Mouse (Mus musculus) liver, embryonic 11.5 days (tissue): ENCODE results near the gene Mal. TPM values are rescaled to one million over a fixed set of nuclear protein-coding genes. Genes with fewer than 3 reads are reported as not detected.
A peak's percentile ranks its signal among the peaks of the same experiment; 100 is the strongest.
"Not testable (repeated sequence)": the region's sequence is repeated elsewhere in the genome, so short reads cannot be mapped to it uniquely, and the experiment has no call there.

Source experiments
- ATAC-seq: fragments of 200-750 bp; cut with Nextera tagmentation; replicated peaks from 2 replicates; pipeline ENCODE4 v1.8.0; 2017; ENCODE audit warnings: moderate number of reproducible peaks, mild to moderate bottlenecking, moderate TSS enrichment, moderate library complexity; ENCODE audit not compliant: low FRiP score
- DNase-seq: peaks from one replicate; pipeline ENCODE4 v3.0.0-alpha.2; 2017; ENCODE audit warnings: low spot score
- H3K27ac ChIP-seq: fragments of 300-500 bp; sonication (generic); 2 replicates; pipeline ENCODE4 v1.5.1; 2014; ENCODE audit warnings: mild to moderate bottlenecking, low read depth, low read length, control low read depth
- H3K27me3 ChIP-seq: fragments of 300-500 bp; sonication (generic); replicated peaks from 2 replicates; pipeline ENCODE4 v1.6.1; 2014; ENCODE audit warnings: low read length, mixed read lengths; ENCODE audit not compliant: control insufficient read depth, insufficient read depth
- H3K36me3 ChIP-seq: fragments of 300-500 bp; sonication (generic); 2 replicates; pipeline ENCODE4 v1.6.1; 2014; ENCODE audit warnings: mild to moderate bottlenecking, low read length, moderate library complexity, mixed read lengths; ENCODE audit not compliant: control insufficient read depth, insufficient read depth
- H3K4me1 ChIP-seq: fragments of 300-500 bp; sonication (generic); replicated peaks from 2 replicates; pipeline ENCODE4 v1.6.1; 2014; ENCODE audit warnings: low read length, mixed read lengths; ENCODE audit not compliant: control insufficient read depth, insufficient read depth
- H3K4me2 ChIP-seq: fragments of 300-500 bp; sonication (generic); 2 replicates; pipeline ENCODE4 v1.6.1; 2014; ENCODE audit warnings: mild to moderate bottlenecking, control low read depth, moderate library complexity
- H3K4me3 ChIP-seq: fragments of 300-500 bp; sonication (generic); 2 replicates; pipeline ENCODE4 v1.5.1; 2014; ENCODE audit warnings: low read depth, low read length, control low read depth
- H3K9ac ChIP-seq: fragments of 300-500 bp; sonication (generic); 2 replicates; pipeline ENCODE4 v1.6.1; 2014; ENCODE audit warnings: low read depth, low read length, control low read depth
- H3K9me3 ChIP-seq: fragments of 300-500 bp; sonication (generic); 2 replicates; pipeline ENCODE4 v1.6.1; 2016; ENCODE audit warnings: low read length, inconsistent platforms, mixed read lengths; ENCODE audit not compliant: control insufficient read depth
- WGBS: fragments of 180-500 bp; shearing (Covaris S2); extraction: QIAGEN DNeasy Blood & Tissue Kit; methylation state at CpG from one replicate; pipeline ENCODE4 v1.1.7; 2014; 5-methylcytosine and 5-hydroxymethylcytosine counted together
- polyA plus RNA-seq: library from polyadenylated mRNA; unstranded; fragments of >200 nt; fragmentation: Nextera tagmentation; extraction: Ambion mirVana; gene quantifications from 2 replicates; pipeline ENCODE4 v1.2.1, GENCODE M21; 2014

Gene Mal
- polyA plus RNA-seq, 1 experiment from 2014 or later: 0.11 TPM

- DNase-seq (no peak), ATAC-seq (no peak)
- Histone ChIP-seq H3K4me3 (no peak overlapping the region), H3K9ac (no peak overlapping the region), H3K36me3 (no peaks in the 10 kb centered on the region), H3K4me2 (no peak overlapping the region), H3K27ac (no peak overlapping the region), H3K4me1 (no peaks in the 10 kb centered on the region), H3K27me3 (no peaks in the 10 kb centered on the region), H3K9me3 (no peaks in the 10 kb centered on the region)
- 62% methylated on average over 4 of the region's 4 CpGs for WGBS
These were observed 45.1 kb downstream of the Mal start for GRCm38 (mm10) chr2:127611386-127611785.

- ATAC-seq (no peak), DNase-seq (no peak)
- H3K9me3 ChIP-seq: no peaks in the 10 kb centered on the region
- no peak overlapping the region for H3K27ac ChIP-seq
- H3K4me1 ChIP-seq: no peaks in the 10 kb centered on the region
- H3K4me2 ChIP-seq: no peak overlapping the region
- WGBS: 22% methylated on average over 5 of the region's 5 CpGs
- H3K36me3 ChIP-seq: peaks cover 4% of the 10 kb centered on the region; the same call in 1 of the 2 replicates
- H3K27me3 ChIP-seq: no peaks in the 10 kb centered on the region
- H3K9ac ChIP-seq: no peak overlapping the region
- no peak overlapping the region for H3K4me3 ChIP-seq
These were observed 47.5 kb downstream of the Mal start for GRCm38 (mm10) chr2:127608986-127609385.

DNA sequence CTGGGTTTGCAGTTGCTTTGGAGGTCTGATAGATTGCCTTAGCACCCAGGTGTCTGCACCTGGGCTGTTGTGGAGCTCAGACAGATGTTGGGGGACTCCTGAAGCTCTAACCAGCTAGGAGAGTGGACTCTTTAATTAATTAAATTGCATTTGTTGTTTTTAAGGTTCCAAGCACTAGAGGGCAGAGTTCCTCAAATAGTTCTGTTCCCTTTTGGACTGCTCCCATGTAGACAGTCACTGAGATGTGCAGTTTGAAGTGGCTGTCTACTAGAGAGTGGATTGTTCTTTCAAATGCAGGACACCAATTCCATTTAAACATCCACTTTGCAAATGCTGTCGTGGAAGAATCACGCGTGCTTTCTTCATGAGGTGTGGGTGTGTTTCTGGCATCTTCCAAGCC lies 48.3 kb downstream of the Mal start:
- DNase-seq: no peak
- Histone ChIP-seq H3K27ac (no peak overlapping the region), H3K4me1 (no peaks in the 10 kb centered on the region), H3K27me3 (no peaks in the 10 kb centered on the region), H3K9ac (no peak overlapping the region), H3K9me3 (no peaks in the 10 kb centered on the region), H3K4me3 (no peak overlapping the region), H3K36me3 (peaks cover 4% of the 10 kb centered on the region; the same call in 1 of the 2 replicates), H3K4me2 (no peak overlapping the region)
- WGBS: 44% methylated on average over 3 of the region's 3 CpGs
- ATAC-seq: no peak

DNA sequence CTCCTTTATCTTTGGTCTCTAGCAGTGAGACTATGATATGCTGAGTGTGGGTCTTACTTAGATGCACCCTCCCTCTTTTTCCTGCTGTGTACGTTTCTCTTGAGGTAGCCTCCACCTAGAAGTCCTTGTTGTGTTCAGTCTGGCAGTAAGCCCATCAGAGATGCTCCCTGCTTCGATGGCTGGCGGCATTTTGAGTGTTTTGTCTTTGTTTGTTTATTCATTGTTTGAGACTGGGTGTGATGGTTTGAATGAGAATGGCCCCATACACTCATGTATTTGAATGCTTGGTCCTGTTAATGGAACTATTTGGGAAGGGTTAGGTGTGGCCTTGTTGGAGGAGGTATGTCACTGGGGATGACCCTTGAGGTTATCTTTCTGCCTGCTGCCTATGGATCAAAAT lies 51.3 kb downstream of the Mal start:
- ATAC-seq (no peak), DNase-seq (no peak)
- H3K36me3 ChIP-seq: peaks cover 16% of the 10 kb centered on the region
- no peak overlapping the region for H3K4me2 ChIP-seq
- no peak overlapping the region for H3K4me3 ChIP-seq
- H3K9me3 ChIP-seq: no peaks in the 10 kb centered on the region
- H3K27me3 ChIP-seq: no peaks in the 10 kb centered on the region
- 91% methylated on average over 3 of the region's 3 CpGs for WGBS
- H3K9ac ChIP-seq: no peak overlapping the region
- H3K27ac ChIP-seq: no peak overlapping the region
- H3K4me1 ChIP-seq: no peaks in the 10 kb centered on the region

- not testable (repeated sequence) for H3K4me3 ChIP-seq, H3K4me2 ChIP-seq, H3K9me3 ChIP-seq, DNase-seq, H3K27me3 ChIP-seq, H3K4me1 ChIP-seq, H3K9ac ChIP-seq, H3K27ac ChIP-seq
- peak; percentile 45; the same call in 1 of the 2 replicates for ATAC-seq
- WGBS: 72% methylated on average over 5 of the region's 8 CpGs
- H3K36me3 ChIP-seq: peaks cover 18% of the 10 kb centered on the region
These were observed 53.1 kb downstream of the Mal start for GRCm38 (mm10) chr2:127603383-127603782.

DNA sequence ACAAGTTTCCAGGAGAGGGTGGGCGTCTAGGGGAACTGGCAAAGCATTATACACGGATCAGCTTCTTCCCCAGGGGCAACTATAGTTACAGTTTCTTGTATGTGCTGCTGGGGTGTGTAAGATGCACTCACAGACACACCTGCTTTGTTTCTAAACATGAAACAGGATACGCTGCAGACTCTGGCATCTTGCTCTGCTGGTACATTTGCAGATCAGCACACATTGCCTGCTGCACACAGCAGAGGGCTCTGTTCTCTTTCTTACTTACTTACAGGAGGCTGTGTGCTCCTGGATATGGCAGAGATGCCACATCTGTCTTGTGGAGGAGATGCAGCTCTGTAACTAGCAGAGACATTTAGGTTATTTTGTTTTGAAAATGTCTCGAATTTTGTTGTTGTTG lies 65.7 kb downstream of the Mal start:
- H3K9ac ChIP-seq: no peak overlapping the region
- WGBS: 73% methylated on average over 4 of the region's 4 CpGs
- DNase-seq: no peak
- no peaks in the 10 kb centered on the region for H3K9me3 ChIP-seq
- H3K27me3 ChIP-seq: no peaks in the 10 kb centered on the region
- no peak for ATAC-seq
- H3K27ac ChIP-seq: no peak overlapping the region
- no peak overlapping the region for H3K4me2 ChIP-seq
- H3K4me3 ChIP-seq: no peak overlapping the region
- H3K4me1 ChIP-seq: peaks cover 18% of the 10 kb centered on the region
- peaks cover 6% of the 10 kb centered on the region; the same call in 1 of the 2 replicates for H3K36me3 ChIP-seq

DNA sequence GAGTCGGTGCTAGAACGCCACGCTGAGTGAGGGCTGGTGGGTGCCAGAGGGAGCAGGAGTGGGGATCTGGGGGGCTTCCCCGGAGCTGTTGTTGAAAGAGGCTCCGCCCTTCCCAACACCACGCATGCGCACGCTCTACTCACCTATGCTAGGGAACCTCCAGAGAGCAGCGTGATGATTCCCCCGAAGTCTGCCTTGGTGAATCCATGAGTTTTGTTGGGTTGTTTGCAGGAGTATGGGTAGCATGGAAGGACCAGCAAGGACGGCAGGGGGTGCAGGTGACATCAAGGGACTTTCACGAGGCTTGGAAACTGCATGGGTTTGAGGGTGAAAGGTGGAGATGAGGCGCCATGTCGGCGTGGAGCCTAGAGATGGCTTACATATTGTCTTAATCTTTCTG lies 66.3 kb downstream of the Mal start:
- ATAC-seq: no peak
- H3K4me3 ChIP-seq: no peak overlapping the region
- H3K4me1 ChIP-seq: peaks cover 18% of the 10 kb centered on the region
- no peak overlapping the region for H3K27ac ChIP-seq
- H3K27me3 ChIP-seq: no peaks in the 10 kb centered on the region
- no peaks in the 10 kb centered on the region for H3K9me3 ChIP-seq
- peaks cover 6% of the 10 kb centered on the region; the same call in 1 of the 2 replicates for H3K36me3 ChIP-seq
- peak overlapping the region; percentile 31 for H3K4me2 ChIP-seq
- no peak overlapping the region for H3K9ac ChIP-seq
- no peak for DNase-seq
- 73% methylated on average over 15 of the region's 15 CpGs for WGBS

DNA sequence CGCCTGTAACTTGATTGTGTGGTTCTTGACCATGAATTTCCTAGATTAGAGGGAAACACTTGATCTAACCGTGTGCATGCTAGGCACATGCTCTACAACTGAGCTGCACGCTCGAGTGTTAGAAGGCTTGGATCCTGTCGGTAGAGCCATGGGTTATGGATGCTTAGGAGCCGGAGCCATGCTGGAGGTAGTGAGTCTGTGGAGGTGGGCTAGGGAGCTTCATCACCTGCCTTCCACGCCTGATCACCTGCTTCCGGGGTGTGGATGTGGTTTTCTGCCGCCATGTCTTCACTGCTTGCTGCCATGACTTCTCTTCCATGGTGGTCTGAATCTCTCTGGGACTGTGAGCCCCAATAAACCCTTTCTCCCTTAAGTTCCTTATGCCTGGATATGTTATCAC lies 67.6 kb downstream of the Mal start:
- WGBS: 87% methylated on average over 9 of the region's 9 CpGs
- peaks cover 4% of the 10 kb centered on the region; the same call in 1 of the 2 replicates for H3K36me3 ChIP-seq
- no peak for DNase-seq
- no peak overlapping the region for H3K9ac ChIP-seq
- no peak overlapping the region for H3K27ac ChIP-seq
- H3K9me3 ChIP-seq: no peaks in the 10 kb centered on the region
- no peak for ATAC-seq
- no peak overlapping the region for H3K4me3 ChIP-seq
- H3K4me2 ChIP-seq: peak overlapping the region; percentile 71
- H3K4me1 ChIP-seq: peaks cover 24% of the 10 kb centered on the region
- no peaks in the 10 kb centered on the region for H3K27me3 ChIP-seq

DNA sequence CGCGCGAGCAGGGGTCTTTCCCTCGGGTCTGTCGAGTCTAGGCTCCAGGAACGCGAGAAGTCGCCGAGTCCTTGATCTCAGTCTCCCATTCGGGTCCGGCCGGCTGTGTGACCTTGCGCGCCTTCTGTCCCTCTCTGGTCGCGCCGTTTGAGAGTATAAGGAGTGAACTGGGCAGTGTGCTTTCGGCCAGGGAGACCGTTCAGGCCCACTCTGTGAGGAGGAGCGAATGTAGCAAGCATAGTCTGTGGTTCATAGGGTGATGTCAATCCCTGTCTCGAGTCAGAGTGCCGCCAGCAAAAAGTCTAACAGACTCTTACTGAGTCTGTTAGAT lies 69.0 kb downstream of the Mal start:
- Histone ChIP-seq H3K4me1 (peaks cover 24% of the 10 kb centered on the region), H3K27ac (peak overlapping the region; percentile 79), H3K36me3 (peaks cover 2% of the 10 kb centered on the region; the same call in 1 of the 2 replicates), H3K9me3 (no peaks in the 10 kb centered on the region), H3K9ac (peak overlapping the region; percentile 83), H3K4me2 (peak overlapping the region; percentile 71), H3K27me3 (no peaks in the 10 kb centered on the region), H3K4me3 (peak overlapping the region; percentile 87)
- ATAC-seq (peak; percentile 47), DNase-seq (no peak)
- WGBS: under 1% methylated on average over 22 of the region's 22 CpGs
